Mouse (Mus musculus) stomach, embryonic 15.5 days (tissue): ENCODE data around the gene Gdi1. TPM values are rescaled to one million over a fixed set of nuclear protein-coding genes. Genes with fewer than 3 reads are reported as not detected.

ENCODE experiments used
- ATAC-seq: fragments of 200-750 bp; cut with Nextera tagmentation; 2 replicates; pipeline ENCODE4 v1.8.0; 2017; ENCODE audit warnings: low read depth, moderate number of reproducible peaks, moderate TSS enrichment; ENCODE audit not compliant: insufficient read depth, low FRiP score
- H3K27ac ChIP-seq: fragments of 300-500 bp; sonication (generic); 2 replicates; pipeline ENCODE4 v1.5.1; 2015; ENCODE audit warnings: mild to moderate bottlenecking, inconsistent platforms
- H3K27me3 ChIP-seq: fragments of 300-500 bp; sonication (generic); replicated peaks from 2 replicates; pipeline ENCODE4 v1.6.1; 2015; ENCODE audit warnings: inconsistent platforms
- H3K36me3 ChIP-seq: fragments of 300-500 bp; sonication (generic); 2 replicates; pipeline ENCODE4 v1.6.1; 2015; ENCODE audit warnings: inconsistent platforms
- H3K4me1 ChIP-seq: fragments of 300-500 bp; sonication (generic); 2 replicates; pipeline ENCODE4 v1.6.1; 2015; ENCODE audit warnings: inconsistent platforms
- H3K4me2 ChIP-seq: fragments of 300-500 bp; sonication (generic); 2 replicates; pipeline ENCODE4 v1.6.1; 2015; ENCODE audit warnings: mild to moderate bottlenecking, inconsistent platforms
- H3K4me3 ChIP-seq: fragments of 300-500 bp; sonication (generic); replicated peaks from 2 replicates; pipeline ENCODE4 v1.5.1; 2015; ENCODE audit warnings: inconsistent platforms
- H3K9ac ChIP-seq: fragments of 300-500 bp; sonication (generic); 2 replicates; pipeline ENCODE4 v1.6.1; 2015; ENCODE audit warnings: inconsistent platforms
- H3K9me3 ChIP-seq: fragments of 300-500 bp; sonication (generic); 2 replicates; pipeline ENCODE4 v1.6.1; 2016; ENCODE audit warnings: inconsistent platforms
- WGBS: fragments of 180-500 bp; shearing (Covaris S2); methylation state at CpG from one replicate; pipeline ENCODE4 v1.1.7; 2015; 5-methylcytosine and 5-hydroxymethylcytosine counted together
- polyA plus RNA-seq: library from polyadenylated mRNA; unstranded; fragments of >200 nt; fragmentation: Nextera tagmentation; extraction: Ambion mirVana; gene quantifications from 2 replicates; pipeline ENCODE4 v1.2.1, GENCODE M21; 2015

Gdi1 gene
- polyA plus RNA-seq, 1 experiment from 2014 or later: 190 TPM

DNA sequence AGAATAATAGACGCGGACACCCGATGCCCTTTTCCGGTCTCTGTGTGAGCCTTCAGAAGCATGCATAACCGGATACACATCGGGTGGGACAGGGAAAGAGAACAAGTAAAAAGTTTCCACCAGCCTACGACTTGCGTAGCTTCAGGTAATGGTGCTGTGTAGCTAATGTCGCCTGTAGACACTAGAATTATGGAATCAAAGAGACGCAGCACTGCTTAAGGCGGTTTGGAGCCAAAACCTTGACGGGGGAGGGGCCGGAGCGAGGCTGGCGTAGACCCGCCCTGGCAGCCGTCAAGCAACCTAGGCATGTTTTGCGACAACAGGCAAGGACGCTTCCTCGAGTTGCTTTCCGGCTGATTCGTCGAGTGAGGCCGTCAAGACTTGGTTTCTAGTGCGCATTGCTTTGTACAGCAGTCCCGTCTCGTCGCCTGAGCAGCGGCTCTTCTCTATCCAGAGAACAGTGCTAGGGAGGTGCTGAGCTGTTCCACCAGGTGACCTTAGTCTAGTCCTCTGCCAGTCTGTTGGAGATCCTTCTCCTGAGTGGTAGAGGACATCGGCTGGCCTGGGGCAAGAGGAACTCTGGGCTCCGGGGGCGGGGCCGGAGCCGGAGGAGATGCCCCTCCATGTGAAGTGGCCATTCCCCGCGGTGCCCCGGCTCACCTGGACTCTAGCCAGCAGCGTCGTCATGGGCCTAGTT is 22.3 kb upstream of the Gdi1 start:
- Histone ChIP-seq H3K4me2 (peak overlapping the region; percentile 73), H3K4me1 (no peaks in the 10 kb centered on the region; the same call in 1 of the 2 replicates)
- ATAC-seq: peak; percentile 36

DNA sequence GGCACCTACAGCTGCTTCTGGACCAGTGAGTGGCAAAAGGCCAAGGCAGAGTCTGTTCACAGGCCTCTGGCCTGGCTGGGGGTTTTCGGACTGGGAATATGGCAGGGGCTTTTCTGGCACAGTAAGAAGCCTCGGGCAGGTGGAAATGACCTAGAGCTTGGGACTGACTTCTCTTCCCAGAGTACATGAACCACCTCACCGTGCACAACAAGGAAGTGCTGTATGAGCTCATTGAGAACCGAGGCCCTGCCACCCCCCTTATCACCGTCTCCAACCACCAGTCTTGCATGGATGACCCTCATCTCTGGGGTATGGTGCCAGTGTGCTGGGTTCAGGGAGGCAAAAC is 21.7 kb upstream of the Gdi1 start:
- H3K4me1 ChIP-seq: no peaks in the 10 kb centered on the region; the same call in 1 of the 2 replicates
- 34% methylated on average over 5 of the region's 5 CpGs for WGBS
- no peaks in the 10 kb centered on the region for H3K27me3 ChIP-seq
- H3K9ac ChIP-seq: peak overlapping the region; percentile 48
- peak overlapping the region; percentile 73 for H3K4me2 ChIP-seq
- H3K9me3 ChIP-seq: no peaks in the 10 kb centered on the region
- H3K27ac ChIP-seq: peak overlapping the region; percentile 91
- ATAC-seq: no peak
- H3K36me3 ChIP-seq: no peaks in the 10 kb centered on the region
- peak overlapping the region; percentile 58 for H3K4me3 ChIP-seq

More for the DNA sequence above, 22.3 kb upstream of the Gdi1 start:
- Histone ChIP-seq H3K4me3 (peak overlapping the region; percentile 58), H3K27ac (peak overlapping the region; percentile 91), H3K9ac (peak overlapping the region; percentile 48), H3K27me3 (no peaks in the 10 kb centered on the region), H3K9me3 (no peaks in the 10 kb centered on the region), H3K36me3 (no peaks in the 10 kb centered on the region)
- 25% methylated on average over 39 of the region's 39 CpGs for WGBS

DNA sequence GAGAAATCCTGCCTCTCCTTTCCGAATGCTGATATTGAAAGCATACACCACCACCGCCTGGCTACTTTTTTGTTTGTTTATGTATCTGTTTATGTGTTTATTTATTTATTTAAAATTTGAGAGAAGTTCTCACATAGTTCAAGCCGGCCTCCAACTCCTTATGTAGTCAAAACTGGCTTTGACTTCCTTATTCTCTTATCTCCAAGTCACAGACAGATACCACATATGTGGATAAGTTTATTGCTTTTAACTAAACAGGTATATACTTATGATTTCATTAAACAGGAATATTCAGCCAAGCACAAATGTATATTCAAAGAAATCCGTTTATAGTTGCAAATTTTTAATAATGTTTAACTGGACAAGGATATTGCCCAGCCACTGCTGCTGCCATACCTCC is 11.4 kb upstream of the Gdi1 start:
- no peak for ATAC-seq
- no peaks in the 10 kb centered on the region for H3K27me3 ChIP-seq
- H3K4me1 ChIP-seq: no peaks in the 10 kb centered on the region
- H3K27ac ChIP-seq: no peak overlapping the region
- WGBS: 76% methylated on average over 4 of the region's 4 CpGs
- no peak overlapping the region for H3K4me3 ChIP-seq
- H3K9me3 ChIP-seq: no peaks in the 10 kb centered on the region
- H3K4me2 ChIP-seq: no peak overlapping the region
- no peaks in the 10 kb centered on the region for H3K36me3 ChIP-seq
- H3K9ac ChIP-seq: no peak overlapping the region

DNA sequence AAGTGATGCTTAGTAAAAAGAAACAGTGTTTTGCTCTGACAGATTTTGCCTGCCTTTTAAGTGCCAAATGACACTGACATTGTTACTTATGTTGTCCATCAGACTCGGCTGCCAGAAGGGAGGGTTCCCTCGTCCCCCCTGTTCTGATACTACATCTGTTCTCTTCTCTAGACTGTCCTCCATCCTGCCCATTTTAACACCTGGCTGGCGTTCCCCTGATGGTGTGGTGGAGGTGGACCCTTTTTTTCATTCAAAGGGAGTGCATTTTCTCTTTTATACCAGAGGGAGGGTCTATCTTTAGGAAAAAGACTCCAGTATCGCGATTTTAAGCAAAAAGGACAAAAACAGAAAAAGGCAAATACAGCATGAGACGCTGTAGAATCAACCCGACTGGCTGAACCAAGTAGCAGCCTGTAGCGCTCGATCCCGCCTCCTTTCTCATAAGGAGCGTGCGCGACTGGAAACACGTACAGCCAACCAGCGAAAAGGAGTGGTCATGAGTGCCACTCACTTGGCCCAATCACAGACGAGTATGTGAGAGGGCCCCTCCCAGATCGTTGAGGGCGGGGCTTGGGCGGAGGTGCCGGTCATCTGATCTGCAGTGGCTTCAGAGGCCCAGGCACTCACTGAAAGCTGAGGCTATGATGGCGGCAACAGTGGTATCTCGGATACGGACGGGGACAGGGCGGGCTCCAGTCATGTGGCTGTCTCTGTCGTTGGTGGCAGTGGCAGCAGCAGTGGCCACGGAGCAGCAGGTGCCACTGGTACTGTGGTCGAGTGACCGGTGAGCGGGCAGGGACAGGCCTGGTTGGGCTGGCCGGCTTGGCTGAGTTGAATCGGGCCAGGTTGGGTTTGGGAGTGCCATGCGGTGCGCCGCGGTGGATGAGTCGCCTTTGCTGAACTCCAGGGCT is 8.0 kb upstream of the Gdi1 start, which contains the start of gene Atp6ap1:
Gene Atp6ap1 (plus strand): TSS at position 560 of the 911 bp plus-strand sequence.
- Histone ChIP-seq H3K9ac (peak within 1 kb of the TSS; percentile 44), H3K9me3 (no peaks in the 10 kb centered on the region), H3K4me2 (peak within 1 kb of the TSS; percentile 53), H3K27ac (peak within 1 kb of the TSS; percentile 64), H3K27me3 (no peaks in the 10 kb centered on the region), H3K4me1 (no peaks in the 10 kb centered on the region), H3K4me3 (peak within 1 kb of the TSS; percentile 66), H3K36me3 (peaks cover 3% of the 10 kb centered on the region; the same call in 1 of the 2 replicates)
- ATAC-seq: peak; percentile 98
- WGBS: 17% methylated on average over 37 of the region's 37 CpGs

DNA sequence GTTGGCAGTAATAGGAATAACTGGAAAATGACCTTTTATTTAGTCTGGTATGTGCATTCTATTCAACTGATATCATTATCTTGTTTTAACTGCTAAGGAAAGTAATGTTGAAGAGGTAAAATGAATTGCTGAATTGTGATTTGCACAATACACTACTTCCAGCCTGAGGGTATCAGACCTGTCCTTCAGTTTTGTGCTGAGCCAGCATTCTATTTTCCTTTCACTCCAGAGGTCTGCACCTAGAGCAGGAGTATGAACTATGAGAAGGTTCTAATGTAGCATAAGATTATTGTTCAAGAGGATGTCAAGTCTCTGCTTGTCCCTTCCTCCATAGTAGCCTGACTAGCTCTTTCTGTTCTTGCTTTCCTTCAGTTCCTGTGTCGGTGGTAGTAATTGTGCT is 6.5 kb upstream of the Gdi1 start:
- no peak overlapping the region for H3K9ac ChIP-seq
- 63% methylated on average over 1 of the region's 1 CpGs for WGBS
- no peaks in the 10 kb centered on the region for H3K4me1 ChIP-seq
- H3K27me3 ChIP-seq: no peaks in the 10 kb centered on the region
- H3K27ac ChIP-seq: no peak overlapping the region
- no peak for ATAC-seq
- H3K4me2 ChIP-seq: no peak overlapping the region
- H3K4me3 ChIP-seq: no peak overlapping the region
- H3K36me3 ChIP-seq: peaks cover 3% of the 10 kb centered on the region; the same call in 1 of the 2 replicates
- no peaks in the 10 kb centered on the region for H3K9me3 ChIP-seq

DNA sequence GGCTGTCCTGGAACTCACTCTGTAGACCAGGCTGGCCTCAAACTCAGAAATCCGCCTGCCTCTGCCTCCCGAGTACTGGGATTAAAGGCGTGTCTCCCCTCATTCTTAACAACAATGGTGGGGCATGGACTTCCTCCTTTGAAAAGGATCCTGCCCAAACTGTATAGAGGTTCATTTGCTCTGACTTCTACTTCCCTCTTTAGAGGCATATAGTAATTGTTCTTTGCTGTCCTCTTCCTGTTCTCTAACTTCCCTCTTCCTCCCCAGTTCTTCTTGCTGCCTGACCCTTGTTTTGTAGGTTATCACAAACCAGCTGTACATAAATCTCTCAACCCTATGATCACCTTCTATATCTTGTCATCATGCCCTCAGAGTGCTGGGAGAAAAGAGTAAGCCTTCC is 5.1 kb upstream of the Gdi1 start:
- H3K27me3 ChIP-seq: no peaks in the 10 kb centered on the region
- no peaks in the 10 kb centered on the region for H3K4me1 ChIP-seq
- no peak overlapping the region for H3K9ac ChIP-seq
- ATAC-seq: no peak
- peaks cover 3% of the 10 kb centered on the region; the same call in 1 of the 2 replicates for H3K36me3 ChIP-seq
- H3K27ac ChIP-seq: no peak overlapping the region
- no peaks in the 10 kb centered on the region for H3K9me3 ChIP-seq
- WGBS: 71% methylated on average over 3 of the region's 3 CpGs
- no peak overlapping the region for H3K4me2 ChIP-seq
- no peak overlapping the region for H3K4me3 ChIP-seq

DNA sequence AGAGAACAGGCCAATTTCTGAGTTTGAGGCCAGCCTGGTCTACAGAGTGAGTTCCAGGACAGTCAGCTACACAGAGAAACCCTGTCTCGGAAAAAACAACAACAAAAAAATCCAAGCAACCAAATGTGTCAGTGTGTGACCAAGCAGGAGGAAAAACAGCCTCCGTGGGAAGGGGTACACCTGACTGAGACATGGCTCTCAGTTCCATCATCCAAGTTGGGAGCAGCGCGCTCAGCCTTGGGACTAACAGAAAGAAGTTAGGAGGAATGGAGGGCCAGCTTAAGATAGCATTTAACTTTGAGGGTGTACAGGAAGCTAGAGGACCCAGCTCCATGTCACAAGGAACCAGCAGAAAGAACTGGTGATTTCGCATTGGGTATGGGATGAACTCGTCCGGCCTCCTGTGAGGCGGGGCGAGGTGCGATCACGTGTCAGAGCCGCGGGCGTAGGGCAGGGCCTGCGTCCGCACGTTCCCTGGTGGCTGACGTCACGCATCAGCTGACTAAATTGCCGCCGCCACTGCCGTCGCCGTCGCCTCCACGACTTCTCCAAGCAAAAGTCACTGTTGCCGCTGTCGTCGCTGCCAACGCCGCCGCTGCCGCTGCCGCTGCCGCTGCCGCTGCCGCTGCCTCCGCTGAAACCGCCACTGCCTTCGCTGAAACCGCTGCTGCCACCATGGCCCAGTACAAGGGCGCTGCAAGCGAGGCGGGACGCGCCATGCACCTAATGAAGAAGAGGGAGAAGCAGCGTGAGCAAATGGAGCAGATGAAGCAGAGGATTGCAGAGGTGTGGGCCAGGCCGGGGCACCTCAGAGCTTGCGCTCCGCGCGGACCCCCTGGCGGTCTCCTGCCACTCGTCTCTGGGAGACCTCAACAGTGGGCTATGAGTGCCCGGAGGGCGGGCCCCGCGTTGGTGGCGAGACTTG is 8.0 kb downstream of the Gdi1 start, which contains the start of gene Fam50a:
Gene Fam50a (plus strand): TSS at position 494 of the 925 bp plus-strand sequence.
- Histone ChIP-seq H3K4me3 (peak within 1 kb of the TSS; percentile 63), H3K27ac (peak within 1 kb of the TSS; percentile 83), H3K4me2 (peak within 1 kb of the TSS; percentile 73), H3K9me3 (no peaks in the 10 kb centered on the region), H3K9ac (peak within 1 kb of the TSS; percentile 50; the same call in 1 of the 2 replicates), H3K36me3 (peaks cover 2% of the 10 kb centered on the region; the same call in 1 of the 2 replicates), H3K27me3 (no peaks in the 10 kb centered on the region), H3K4me1 (no peaks in the 10 kb centered on the region)
- ATAC-seq: peak; percentile 95
- WGBS: 18% methylated on average over 59 of the region's 59 CpGs

DNA sequence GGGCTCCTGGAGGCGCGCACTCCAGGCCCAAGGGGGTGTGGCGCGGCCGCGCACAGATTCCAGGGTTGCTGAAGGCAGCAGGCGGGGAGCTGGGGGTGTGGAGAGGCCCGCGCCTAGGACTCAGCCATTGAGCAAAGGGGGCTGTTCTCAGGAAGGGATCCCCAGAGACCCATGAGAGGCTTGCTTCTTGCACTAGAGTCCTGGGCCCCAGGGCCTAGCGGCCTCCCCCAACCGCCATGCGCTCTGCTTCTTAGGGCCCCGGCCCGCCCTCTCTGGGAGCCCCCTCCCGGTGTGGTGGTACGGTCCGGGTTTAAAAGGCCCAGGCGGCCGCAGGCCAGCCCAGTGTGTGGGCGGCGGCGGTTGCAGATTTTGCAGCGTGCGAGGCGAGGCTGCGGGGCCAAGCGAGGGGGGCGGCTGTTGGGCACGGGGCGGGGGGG is 23.9 kb downstream of the Gdi1 start, which contains the start of gene Plxna3:
Gene Plxna3 (plus strand): TSS at position 342 of the 437 bp plus-strand sequence.
- 18% methylated on average over 15 of the region's 30 CpGs for WGBS
- peak within 1 kb of the TSS; percentile 66 for H3K4me2 ChIP-seq
- H3K27me3 ChIP-seq: no peaks in the 10 kb centered on the region
- ATAC-seq: peak; percentile 93
- 0 out of 2 replicates have a peak, but pooled peaks cover 2% of the 10 kb centered on the region for H3K4me1 ChIP-seq
- peak within 1 kb of the TSS; percentile 63; the same call in 1 of the 2 replicates for H3K27ac ChIP-seq
- H3K9me3 ChIP-seq: no peaks in the 10 kb centered on the region
- peak within 1 kb of the TSS; percentile 29 for H3K9ac ChIP-seq
- H3K4me3 ChIP-seq: peak within 1 kb of the TSS; percentile 45
- no peaks in the 10 kb centered on the region for H3K36me3 ChIP-seq

DNA sequence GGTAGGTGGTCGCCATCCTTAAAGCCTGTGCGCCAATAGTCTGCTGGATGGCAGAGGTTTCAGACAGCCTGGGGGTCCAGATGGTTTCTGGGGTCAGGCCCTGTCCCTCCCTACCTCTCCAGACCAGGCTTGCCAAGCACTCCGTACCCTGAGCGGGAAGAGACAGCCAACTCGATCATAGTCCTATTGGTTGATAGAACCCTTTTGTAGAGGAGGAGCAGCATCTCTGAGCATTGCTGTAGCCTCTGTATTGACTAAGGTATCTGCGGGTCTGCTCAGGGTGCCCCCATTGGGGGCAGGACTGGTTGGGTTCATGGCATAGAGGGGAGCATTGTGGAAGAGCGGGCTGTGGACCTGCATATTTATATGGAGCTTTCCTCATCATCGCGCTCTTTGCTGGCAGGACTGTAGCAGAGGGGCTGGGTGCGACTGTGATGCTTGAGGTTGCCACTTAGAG is 24.4 kb downstream of the Gdi1 start:
- Histone ChIP-seq H3K36me3 (no peaks in the 10 kb centered on the region), H3K27ac (no peak overlapping the region; the same call in 1 of the 2 replicates), H3K9me3 (no peaks in the 10 kb centered on the region), H3K27me3 (no peaks in the 10 kb centered on the region), H3K4me2 (peak overlapping the region; percentile 66), H3K4me1 (0 out of 2 replicates have a peak, but pooled peaks cover 2% of the 10 kb centered on the region), H3K4me3 (peak overlapping the region; percentile 45), H3K9ac (peak overlapping the region; percentile 29)
- WGBS: 21% methylated on average over 10 of the region's 10 CpGs
- 0 out of 2 replicates have a peak, but pooled peaks have one; percentile 10 for ATAC-seq

DNA sequence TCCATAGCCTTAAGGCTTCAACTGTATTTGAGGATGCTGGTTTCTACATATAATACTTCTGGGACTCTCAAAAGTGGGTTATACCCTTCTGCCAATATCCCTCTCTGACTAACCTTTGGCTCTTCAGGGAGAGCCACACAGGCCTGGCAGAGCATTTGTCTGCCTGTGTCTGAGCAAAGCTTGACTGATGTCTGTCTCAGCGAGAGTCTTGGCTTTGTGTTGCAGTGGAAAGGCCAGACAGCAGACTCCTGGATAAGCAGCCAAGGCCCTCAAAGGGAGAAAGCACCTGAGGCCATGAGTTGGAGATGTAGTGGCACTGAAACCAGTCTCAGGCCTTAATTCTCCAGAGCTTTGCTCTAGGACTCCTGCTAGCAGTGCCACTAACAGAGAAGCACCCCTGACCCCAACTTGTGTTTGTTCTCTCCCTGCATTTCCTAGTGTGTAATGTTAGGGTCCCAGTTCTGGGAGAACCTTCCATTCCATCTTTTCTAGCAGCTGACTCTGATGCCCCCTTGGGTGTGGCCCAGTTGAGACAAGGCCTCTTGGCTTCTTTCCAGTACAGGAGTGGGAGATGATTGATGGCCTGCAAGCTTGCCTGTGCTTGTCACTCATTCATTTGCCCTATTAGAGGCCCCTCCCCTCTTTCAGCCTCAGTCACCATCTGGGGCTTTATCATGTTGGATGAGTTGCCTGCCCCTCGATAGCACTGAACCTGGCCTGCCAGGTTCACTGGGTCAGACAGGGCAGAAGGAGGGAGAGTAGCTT is 25.6 kb downstream of the Gdi1 start:
- H3K27ac ChIP-seq: no peak overlapping the region; the same call in 1 of the 2 replicates

More for the DNA sequence above, 25.6 kb downstream of the Gdi1 start:
- Histone ChIP-seq H3K4me1 (0 out of 2 replicates have a peak, but pooled peaks cover 2% of the 10 kb centered on the region), H3K9me3 (no peaks in the 10 kb centered on the region), H3K4me3 (peak overlapping the region; percentile 45; the same call in 1 of the 2 replicates), H3K27me3 (no peaks in the 10 kb centered on the region), H3K36me3 (no peaks in the 10 kb centered on the region), H3K4me2 (peak overlapping the region; percentile 66), H3K9ac (no peak overlapping the region)
- WGBS: 25% methylated on average over 2 of the region's 2 CpGs
- no peak for ATAC-seq
